Mouse (Mus musculus): ENCODE data around the gene Map7. TPM values are rescaled to one million over a fixed set of nuclear protein-coding genes. Genes with fewer than 3 reads are reported as not detected.

Map7 gene
- polyA plus RNA-seq, 1 experiment from 2014 or later: 5.6 TPM

DNA sequence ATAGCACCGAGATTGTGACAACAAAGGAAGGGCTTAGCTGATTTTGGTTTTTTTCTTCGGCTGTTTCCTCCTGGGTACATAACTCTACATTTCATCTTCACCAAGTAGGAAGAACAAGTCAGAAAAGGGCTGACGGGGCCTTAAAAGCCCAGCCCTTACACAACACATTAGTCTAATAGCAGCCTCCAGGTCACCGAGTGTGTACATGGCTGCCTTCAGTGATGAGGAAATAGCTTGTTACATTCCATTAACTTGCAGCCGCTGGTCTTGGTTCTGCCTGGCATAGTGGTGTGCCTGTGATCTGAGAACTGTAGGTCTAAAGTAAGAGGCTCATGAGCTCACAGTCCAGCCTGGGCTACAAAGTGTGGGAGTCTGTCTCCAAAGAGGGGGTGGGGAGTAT is 16.5 kb downstream of the Map7 start:
- Histone ChIP-seq H3K9ac (ENCODE audit: low read length) (no peak overlapping the region), H3K4me1 (ENCODE audit: control insufficient read depth, insufficient read depth, low read length) (no peaks in the 10 kb centered on the region), H3K27ac (ENCODE audit: low read depth, low read length) (no peak overlapping the region), H3K4me3 (ENCODE audit: low read depth, low read length) (no peak overlapping the region), H3K9me3 (ENCODE audit: control insufficient read depth, low read length) (no peaks in the 10 kb centered on the region), H3K4me2 (no peak overlapping the region), H3K27me3 (ENCODE audit: control insufficient read depth, insufficient read depth, low read length) (no peaks in the 10 kb centered on the region), H3K36me3 (ENCODE audit: control insufficient read depth, insufficient read depth, low read length) (no peaks in the 10 kb centered on the region)
- ATAC-seq (ENCODE audit: low FRiP score) (no peak), DNase-seq (ENCODE audit: low spot score, missing footprints) (no peak)
- WGBS: 88% methylated on average over 5 of the region's 5 CpGs

DNA sequence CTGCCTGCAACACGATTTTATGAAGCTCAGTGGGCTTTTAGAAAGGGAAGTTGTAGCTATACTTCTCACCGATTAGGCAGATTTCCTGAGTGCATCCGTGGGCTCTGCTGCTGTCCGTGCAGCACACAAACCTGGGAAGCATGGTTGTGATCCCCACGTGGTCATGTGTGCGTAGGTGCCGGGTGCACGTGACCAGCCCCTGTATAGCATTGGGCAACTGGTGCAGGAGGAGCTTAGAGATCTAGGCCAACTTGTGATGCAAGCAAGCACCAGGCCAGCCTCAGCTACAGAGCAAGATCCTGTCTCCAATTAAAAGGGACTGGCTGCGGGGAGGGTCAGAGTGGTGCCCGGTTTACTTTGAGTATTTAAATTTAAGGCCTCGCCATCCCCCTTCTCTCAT is 18.5 kb downstream of the Map7 start:
- Histone ChIP-seq H3K9ac (ENCODE audit: low read length) (no peak overlapping the region), H3K27ac (ENCODE audit: low read depth, low read length) (no peak overlapping the region), H3K4me2 (no peak overlapping the region), H3K4me3 (ENCODE audit: low read depth, low read length) (no peak overlapping the region), H3K27me3 (ENCODE audit: control insufficient read depth, insufficient read depth, low read length) (no peaks in the 10 kb centered on the region), H3K9me3 (ENCODE audit: control insufficient read depth, low read length) (no peaks in the 10 kb centered on the region), H3K4me1 (ENCODE audit: control insufficient read depth, insufficient read depth, low read length) (peaks cover 13% of the 10 kb centered on the region), H3K36me3 (ENCODE audit: control insufficient read depth, insufficient read depth, low read length) (no peaks in the 10 kb centered on the region)
- ATAC-seq (ENCODE audit: low FRiP score) (no peak), DNase-seq (ENCODE audit: low spot score, missing footprints) (peak; percentile 39)
- WGBS: 82% methylated on average over 11 of the region's 11 CpGs

DNA sequence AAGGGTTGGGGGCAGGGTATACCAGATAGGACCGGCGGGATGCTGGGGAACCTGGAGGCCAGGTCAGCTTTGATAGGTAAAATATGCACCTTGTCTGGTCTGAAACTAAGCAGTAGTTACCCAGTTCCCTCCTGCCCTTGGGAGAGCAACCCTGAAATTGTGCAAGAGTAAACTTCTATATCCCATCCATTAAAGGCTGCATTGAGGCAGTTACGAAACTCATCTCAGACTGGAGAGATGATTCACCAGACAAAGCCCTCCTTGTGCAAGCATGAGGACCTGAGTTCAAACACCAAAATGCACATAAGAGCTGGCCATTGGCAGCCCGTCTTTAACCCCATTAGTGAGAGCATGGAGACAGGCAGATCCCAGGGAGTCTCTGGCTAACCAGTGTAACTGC is 19.2 kb downstream of the Map7 start:
- 88% methylated on average over 4 of the region's 4 CpGs for WGBS
- H3K36me3 ChIP-seq (ENCODE audit: control insufficient read depth, insufficient read depth, low read length): no peaks in the 10 kb centered on the region
- no peak overlapping the region for H3K4me2 ChIP-seq
- no peak for ATAC-seq (ENCODE audit: low FRiP score)
- no peak overlapping the region for H3K9ac ChIP-seq (ENCODE audit: low read length)
- peaks cover 15% of the 10 kb centered on the region for H3K4me1 ChIP-seq (ENCODE audit: control insufficient read depth, insufficient read depth, low read length)
- peak; percentile 31 for DNase-seq (ENCODE audit: low spot score, missing footprints)
- H3K4me3 ChIP-seq (ENCODE audit: low read depth, low read length): no peak overlapping the region
- H3K27me3 ChIP-seq (ENCODE audit: control insufficient read depth, insufficient read depth, low read length): 0 out of 2 replicates have a peak, but pooled peaks cover 2% of the 10 kb centered on the region
- no peak overlapping the region for H3K27ac ChIP-seq (ENCODE audit: low read depth, low read length)
- H3K9me3 ChIP-seq (ENCODE audit: control insufficient read depth, low read length): no peaks in the 10 kb centered on the region

DNA sequence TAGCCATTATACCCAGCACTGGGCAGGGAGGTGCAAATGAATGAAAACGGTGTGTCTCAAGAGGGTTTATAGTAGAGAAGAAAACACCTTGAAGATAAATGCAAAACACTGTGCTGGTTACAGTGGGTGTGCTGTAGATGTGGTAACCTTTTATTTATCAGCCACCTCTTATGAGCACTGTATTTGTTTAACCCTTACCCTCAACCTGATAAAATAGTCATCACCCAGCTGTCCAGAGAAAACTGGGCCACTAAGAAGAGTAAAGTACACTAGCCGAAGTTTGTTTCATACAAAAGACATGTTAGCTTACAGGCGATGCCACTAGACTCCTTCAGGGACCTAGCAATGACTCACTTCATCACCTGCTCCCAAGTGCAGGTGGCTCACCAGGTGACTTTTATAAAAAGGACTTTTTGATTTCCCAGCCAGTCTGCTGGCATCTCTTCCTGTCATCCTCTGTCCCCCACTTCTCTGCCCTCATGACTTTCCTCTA is 21.0 kb downstream of the Map7 start:
- ATAC-seq (ENCODE audit: low FRiP score): no peak
- H3K27ac ChIP-seq (ENCODE audit: low read depth, low read length): no peak overlapping the region

DNA sequence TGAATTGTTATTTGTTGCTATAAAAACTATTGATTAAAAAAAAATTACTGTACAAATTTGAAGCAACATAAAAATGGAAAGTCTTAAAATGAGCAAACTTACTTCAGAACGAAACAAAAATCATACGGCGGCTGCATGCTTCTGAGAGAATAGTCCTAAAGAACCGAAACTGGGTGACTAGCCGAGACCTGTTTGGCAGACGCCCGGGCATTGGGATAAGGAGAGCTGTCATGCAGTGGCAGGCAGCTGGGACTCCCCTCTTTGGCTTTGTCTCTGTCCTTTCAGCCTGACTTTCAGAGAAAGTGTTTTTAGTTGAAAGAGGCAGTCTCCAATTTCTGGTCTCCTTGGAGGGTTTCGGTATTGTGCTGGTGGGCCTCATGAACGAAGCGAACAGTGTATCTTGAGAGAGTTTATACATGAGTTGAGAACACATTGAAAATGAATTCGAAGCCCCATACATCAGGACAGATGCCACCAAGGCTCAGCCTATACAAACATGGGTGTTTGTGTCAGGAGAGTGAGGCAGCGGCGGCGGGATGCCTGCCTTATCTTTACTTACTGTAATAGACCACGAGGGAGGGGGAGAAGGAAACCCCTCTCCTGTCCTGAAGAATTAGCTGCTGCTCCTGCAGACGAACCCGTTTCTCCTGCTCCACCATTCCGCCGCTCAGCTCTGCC is 21.8 kb downstream of the Map7 start:
- WGBS: 25% methylated on average over 19 of the region's 19 CpGs
- Histone ChIP-seq H3K4me3 (ENCODE audit: low read depth, low read length) (peak overlapping the region; percentile 1; the same call in 1 of the 2 replicates), H3K4me2 (peak overlapping the region; percentile 40), H3K4me1 (ENCODE audit: control insufficient read depth, insufficient read depth, low read length) (peaks cover 15% of the 10 kb centered on the region), H3K9ac (ENCODE audit: low read length) (peak overlapping the region; percentile 10; the same call in 1 of the 2 replicates), H3K9me3 (ENCODE audit: control insufficient read depth, low read length) (no peaks in the 10 kb centered on the region), H3K27me3 (ENCODE audit: control insufficient read depth, insufficient read depth, low read length) (0 out of 2 replicates have a peak, but pooled peaks cover 2% of the 10 kb centered on the region), H3K27ac (ENCODE audit: low read depth, low read length) (no peak overlapping the region), H3K36me3 (ENCODE audit: control insufficient read depth, insufficient read depth, low read length) (no peaks in the 10 kb centered on the region)
- ATAC-seq (ENCODE audit: low FRiP score) (0 out of 2 replicates have a peak, but pooled peaks have one; percentile 6), DNase-seq (ENCODE audit: low spot score, missing footprints) (no peak)

More for the DNA sequence above, 21.0 kb downstream of the Map7 start:
- H3K4me1 ChIP-seq (ENCODE audit: control insufficient read depth, insufficient read depth, low read length): peaks cover 15% of the 10 kb centered on the region
- H3K36me3 ChIP-seq (ENCODE audit: control insufficient read depth, insufficient read depth, low read length): no peaks in the 10 kb centered on the region
- H3K9me3 ChIP-seq (ENCODE audit: control insufficient read depth, low read length): no peaks in the 10 kb centered on the region
- DNase-seq (ENCODE audit: low spot score, missing footprints): peak; percentile 78
- H3K4me3 ChIP-seq (ENCODE audit: low read depth, low read length): no peak overlapping the region
- H3K9ac ChIP-seq (ENCODE audit: low read length): no peak overlapping the region
- 0 out of 2 replicates have a peak, but pooled peaks cover 2% of the 10 kb centered on the region for H3K27me3 ChIP-seq (ENCODE audit: control insufficient read depth, insufficient read depth, low read length)
- 82% methylated on average over 3 of the region's 3 CpGs for WGBS
- no peak overlapping the region for H3K4me2 ChIP-seq

DNA sequence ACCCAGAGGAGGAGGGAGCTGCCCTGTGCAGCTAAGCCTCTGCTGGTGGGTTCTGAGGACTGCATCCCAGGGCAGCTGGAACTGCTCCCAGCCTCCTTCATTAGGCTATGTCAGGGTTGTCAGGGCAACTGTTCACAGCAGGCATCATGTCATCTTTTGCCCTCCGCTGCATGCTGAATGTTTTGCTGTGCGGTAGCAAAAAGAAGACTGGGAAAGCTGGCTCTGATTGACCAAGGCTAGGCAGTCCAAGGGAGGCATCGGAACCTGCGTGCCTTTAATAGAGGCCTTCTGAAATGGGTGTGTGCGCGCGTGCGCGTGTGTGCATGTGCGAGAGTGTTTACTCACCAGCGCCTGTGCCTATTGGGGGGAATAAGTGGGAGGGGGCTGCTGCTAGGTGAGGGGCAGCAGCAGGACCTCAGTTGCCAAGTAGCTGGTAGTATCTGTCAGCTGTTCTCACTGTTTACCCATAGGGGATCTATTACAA is 22.4 kb downstream of the Map7 start:
- H3K9me3 ChIP-seq (ENCODE audit: control insufficient read depth, low read length): no peaks in the 10 kb centered on the region
- 0 out of 2 replicates have a peak overlapping the region, but pooled peaks have one; percentile 3 for H3K27ac ChIP-seq (ENCODE audit: low read depth, low read length)
- ATAC-seq (ENCODE audit: low FRiP score) (peak; percentile 98), DNase-seq (ENCODE audit: low spot score, missing footprints) (peak; percentile 93)
- H3K4me3 ChIP-seq (ENCODE audit: low read depth, low read length): no peak overlapping the region; the same call in 1 of the 2 replicates
- H3K36me3 ChIP-seq (ENCODE audit: control insufficient read depth, insufficient read depth, low read length): no peaks in the 10 kb centered on the region
- 0 out of 2 replicates have a peak, but pooled peaks cover 2% of the 10 kb centered on the region for H3K27me3 ChIP-seq (ENCODE audit: control insufficient read depth, insufficient read depth, low read length)
- peak overlapping the region; percentile 10; the same call in 1 of the 2 replicates for H3K9ac ChIP-seq (ENCODE audit: low read length)
- WGBS: 38% methylated on average over 11 of the region's 11 CpGs
- peaks cover 15% of the 10 kb centered on the region for H3K4me1 ChIP-seq (ENCODE audit: control insufficient read depth, insufficient read depth, low read length)
- peak overlapping the region; percentile 40 for H3K4me2 ChIP-seq

DNA sequence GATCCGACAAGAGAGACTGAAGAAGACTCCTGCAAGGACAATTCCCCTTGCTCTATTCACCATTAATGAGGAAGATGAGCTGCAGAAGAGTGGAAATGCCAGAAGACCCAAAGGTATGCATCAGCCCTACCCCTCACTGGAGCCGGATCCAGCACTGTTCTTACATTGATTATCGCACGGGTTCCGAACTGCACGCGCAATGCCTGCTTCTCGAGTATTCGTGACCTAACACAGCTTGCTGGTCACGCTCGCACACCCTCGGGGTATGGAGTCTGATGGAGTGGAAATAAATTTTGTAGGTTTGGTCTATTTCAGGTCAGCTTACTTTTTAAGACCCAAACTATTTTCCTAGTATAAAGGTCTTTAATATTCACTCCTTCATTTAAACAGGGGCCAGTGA is 22.9 kb downstream of the Map7 start:
- H3K4me3 ChIP-seq (ENCODE audit: low read depth, low read length): no peak overlapping the region
- no peak for ATAC-seq (ENCODE audit: low FRiP score)
- 65% methylated on average over 12 of the region's 12 CpGs for WGBS
- peaks cover 15% of the 10 kb centered on the region for H3K4me1 ChIP-seq (ENCODE audit: control insufficient read depth, insufficient read depth, low read length)
- peak overlapping the region; percentile 40 for H3K4me2 ChIP-seq
- H3K36me3 ChIP-seq (ENCODE audit: control insufficient read depth, insufficient read depth, low read length): no peaks in the 10 kb centered on the region
- H3K27ac ChIP-seq (ENCODE audit: low read depth, low read length): 0 out of 2 replicates have a peak overlapping the region, but pooled peaks have one; percentile 3
- H3K9me3 ChIP-seq (ENCODE audit: control insufficient read depth, low read length): no peaks in the 10 kb centered on the region
- no peak overlapping the region for H3K9ac ChIP-seq (ENCODE audit: low read length)
- DNase-seq (ENCODE audit: low spot score, missing footprints): no peak
- H3K27me3 ChIP-seq (ENCODE audit: control insufficient read depth, insufficient read depth, low read length): 0 out of 2 replicates have a peak, but pooled peaks cover 2% of the 10 kb centered on the region

DNA sequence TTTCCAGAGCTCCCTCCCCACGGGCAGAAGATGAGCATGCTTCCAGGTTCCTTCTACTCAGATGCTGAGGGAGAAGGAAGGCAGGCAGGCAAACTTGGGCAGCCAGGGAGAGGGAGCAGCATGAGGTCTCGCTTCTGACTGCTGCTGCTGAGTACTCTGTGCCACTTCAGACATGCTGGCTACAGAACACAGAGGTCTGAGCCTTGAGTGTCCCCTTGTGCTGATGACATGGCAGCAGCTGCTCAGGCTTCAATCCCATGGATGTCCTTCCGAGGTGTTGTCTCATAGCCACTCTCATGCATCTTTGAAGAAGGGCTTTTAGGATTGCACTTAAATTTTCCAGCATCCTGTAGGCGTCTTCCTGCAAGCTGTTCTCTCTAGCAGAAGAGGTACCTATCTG is 23.5 kb downstream of the Map7 start:
- ATAC-seq (ENCODE audit: low FRiP score) (no peak), DNase-seq (ENCODE audit: low spot score, missing footprints) (peak; percentile 69)
- WGBS: 42% methylated on average over 4 of the region's 4 CpGs
- no peaks in the 10 kb centered on the region for H3K36me3 ChIP-seq (ENCODE audit: control insufficient read depth, insufficient read depth, low read length)
- H3K27me3 ChIP-seq (ENCODE audit: control insufficient read depth, insufficient read depth, low read length): 0 out of 2 replicates have a peak, but pooled peaks cover 2% of the 10 kb centered on the region
- H3K9me3 ChIP-seq (ENCODE audit: control insufficient read depth, low read length): no peaks in the 10 kb centered on the region
- H3K4me2 ChIP-seq: no peak overlapping the region
- peaks cover 15% of the 10 kb centered on the region for H3K4me1 ChIP-seq (ENCODE audit: control insufficient read depth, insufficient read depth, low read length)
- no peak overlapping the region for H3K4me3 ChIP-seq (ENCODE audit: low read depth, low read length)
- no peak overlapping the region for H3K27ac ChIP-seq (ENCODE audit: low read depth, low read length)
- no peak overlapping the region for H3K9ac ChIP-seq (ENCODE audit: low read length)

DNA sequence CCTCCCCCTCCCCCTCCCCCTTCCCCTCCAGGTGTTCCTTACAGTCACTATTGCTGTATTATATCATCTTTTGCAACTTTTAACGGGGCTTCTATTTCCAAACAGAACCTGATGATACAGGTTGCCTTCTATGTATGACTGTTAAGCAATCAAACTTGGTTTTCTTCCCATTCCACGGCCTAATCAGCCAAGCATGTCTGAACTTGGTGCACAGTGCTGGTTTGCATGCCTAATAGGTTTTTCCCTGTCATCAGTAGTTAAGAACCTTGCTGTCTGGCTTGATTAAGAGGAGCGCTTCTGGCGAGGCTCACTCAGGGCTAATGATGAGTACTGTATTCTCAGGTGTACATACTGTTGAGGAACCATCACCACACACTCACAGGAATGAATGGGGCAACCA is 25.5 kb downstream of the Map7 start:
- WGBS: 73% methylated on average over 4 of the region's 4 CpGs
- no peak overlapping the region for H3K4me3 ChIP-seq (ENCODE audit: low read depth, low read length)

More for the DNA sequence above, 25.5 kb downstream of the Map7 start:
- Histone ChIP-seq H3K9ac (ENCODE audit: low read length) (no peak overlapping the region), H3K4me1 (ENCODE audit: control insufficient read depth, insufficient read depth, low read length) (peaks cover 15% of the 10 kb centered on the region), H3K9me3 (ENCODE audit: control insufficient read depth, low read length) (no peaks in the 10 kb centered on the region), H3K27me3 (ENCODE audit: control insufficient read depth, insufficient read depth, low read length) (0 out of 2 replicates have a peak, but pooled peaks cover 2% of the 10 kb centered on the region), H3K27ac (ENCODE audit: low read depth, low read length) (no peak overlapping the region), H3K4me2 (no peak overlapping the region), H3K36me3 (ENCODE audit: control insufficient read depth, insufficient read depth, low read length) (no peaks in the 10 kb centered on the region)
- ATAC-seq (ENCODE audit: low FRiP score) (no peak), DNase-seq (ENCODE audit: low spot score, missing footprints) (no peak)
